Mouse (Mus musculus) forebrain, embryonic 11.5 days (tissue): ENCODE measurements around the gene Trio. TPM values are rescaled to one million over a fixed set of nuclear protein-coding genes. Genes with fewer than 3 reads are reported as not detected.

ENCODE experiments used
- ATAC-seq: fragments of 200-750 bp; cut with Nextera tagmentation; replicated peaks from 2 replicates; pipeline ENCODE4 v1.8.0; 2017; ENCODE audit warnings: moderate TSS enrichment; ENCODE audit not compliant: low FRiP score
- DNase-seq: peaks from one replicate; pipeline ENCODE4 v3.0.0-alpha.2; 2017; ENCODE audit warnings: low spot score
- H3K27ac ChIP-seq: fragments of 300-500 bp; sonication (generic); 2 replicates; pipeline ENCODE4 v1.5.1; 2014; ENCODE audit warnings: low read depth, low read length
- H3K27me3 ChIP-seq: fragments of 300-500 bp; sonication (generic); 2 replicates; pipeline ENCODE4 v1.6.1; 2014; ENCODE audit warnings: mild to moderate bottlenecking, low read length, mixed read lengths; ENCODE audit not compliant: control insufficient read depth, insufficient read depth
- H3K36me3 ChIP-seq: fragments of 300-500 bp; sonication (generic); 2 replicates; pipeline ENCODE4 v1.6.1; 2014; ENCODE audit warnings: mild to moderate bottlenecking, low read length, moderate library complexity, mixed read lengths; ENCODE audit not compliant: control insufficient read depth, insufficient read depth
- H3K4me1 ChIP-seq: fragments of 300-500 bp; sonication (generic); replicated peaks from 2 replicates; pipeline ENCODE4 v1.6.1; 2014; ENCODE audit warnings: low read length, mixed read lengths; ENCODE audit not compliant: control insufficient read depth, insufficient read depth
- H3K4me2 ChIP-seq: fragments of 300-500 bp; sonication (generic); 2 replicates; pipeline ENCODE4 v1.6.1; 2014; ENCODE audit warnings: low read depth, mild to moderate bottlenecking, low read length, moderate library complexity, mixed read lengths; ENCODE audit not compliant: severe bottlenecking
- H3K4me3 ChIP-seq: fragments of 300-500 bp; sonication (generic); 2 replicates; pipeline ENCODE4 v1.5.1; 2014; ENCODE audit warnings: low read depth, low read length
- H3K9ac ChIP-seq: fragments of 300-500 bp; sonication (generic); 2 replicates; pipeline ENCODE4 v1.6.1; 2014; ENCODE audit warnings: low read length
- H3K9me3 ChIP-seq: fragments of 300-500 bp; sonication (generic); 2 replicates; pipeline ENCODE4 v1.6.1; 2016; ENCODE audit warnings: low read length, mixed read lengths; ENCODE audit not compliant: control insufficient read depth
- WGBS: fragments of 180-500 bp; shearing (Covaris S2); extraction: QIAGEN DNeasy Blood & Tissue Kit; methylation state at CpG from one replicate; pipeline ENCODE4 v1.1.7; 2014; 5-methylcytosine and 5-hydroxymethylcytosine counted together
- polyA plus RNA-seq: library from polyadenylated mRNA; unstranded; fragments of >200 nt; fragmentation: Nextera tagmentation; extraction: Ambion mirVana; gene quantifications from 2 replicates; pipeline ENCODE4 v1.2.1, GENCODE M21; 2014

The Trio gene
- polyA plus RNA-seq, 1 experiment from 2014 or later: 41.8 TPM

- WGBS: 92% methylated on average over 3 of the region's 3 CpGs
- no peak overlapping the region for H3K4me3 ChIP-seq
- no peaks in the 10 kb centered on the region for H3K27me3 ChIP-seq
- H3K9me3 ChIP-seq: no peaks in the 10 kb centered on the region
- H3K4me1 ChIP-seq: no peaks in the 10 kb centered on the region
- no peak overlapping the region for H3K4me2 ChIP-seq
- no peak overlapping the region for H3K27ac ChIP-seq
- no peak overlapping the region for H3K9ac ChIP-seq
- no peaks in the 10 kb centered on the region for H3K36me3 ChIP-seq
- ATAC-seq (no peak), DNase-seq (no peak)
Observed at GRCm38 (mm10) chr15:27708499-27708898, 317.1 kb downstream of the Trio start.

GRCm38 (mm10) chr15:27702972-27703313 lies 322.7 kb downstream of the Trio start:
- Histone ChIP-seq H3K9ac (no peak overlapping the region; the same call in 1 of the 2 replicates), H3K4me3 (no peak overlapping the region), H3K27me3 (no peaks in the 10 kb centered on the region), H3K4me2 (no peak overlapping the region), H3K4me1 (peaks cover 3% of the 10 kb centered on the region; the same call in 1 of the 2 replicates), H3K36me3 (no peaks in the 10 kb centered on the region), H3K27ac (no peak overlapping the region), H3K9me3 (no peaks in the 10 kb centered on the region)
- no peak for DNase-seq
- WGBS: 22% methylated on average over 1 of the region's 1 CpGs
- ATAC-seq: no peak

GRCm38 (mm10) chr15:27702031-27702971 lies 323.3 kb downstream of the Trio start:
- no peak for DNase-seq
- Histone ChIP-seq H3K4me3 (no peak overlapping the region), H3K4me1 (peaks cover 3% of the 10 kb centered on the region; the same call in 1 of the 2 replicates), H3K9ac (no peak overlapping the region; the same call in 1 of the 2 replicates), H3K27me3 (no peaks in the 10 kb centered on the region), H3K27ac (no peak overlapping the region), H3K36me3 (no peaks in the 10 kb centered on the region), H3K4me2 (no peak overlapping the region), H3K9me3 (no peaks in the 10 kb centered on the region)
- 45% methylated on average over 11 of the region's 11 CpGs for WGBS
- ATAC-seq: no peak

- no peaks in the 10 kb centered on the region for H3K9me3 ChIP-seq
- H3K9ac ChIP-seq: no peak overlapping the region
- DNase-seq: no peak
- peaks cover 2% of the 10 kb centered on the region; the same call in 1 of the 2 replicates for H3K4me1 ChIP-seq
- H3K4me2 ChIP-seq: no peak overlapping the region
- no peaks in the 10 kb centered on the region for H3K36me3 ChIP-seq
- 90% methylated on average over 5 of the region's 5 CpGs for WGBS
- no peak overlapping the region for H3K27ac ChIP-seq
- no peak overlapping the region for H3K4me3 ChIP-seq
- no peak for ATAC-seq
- no peaks in the 10 kb centered on the region for H3K27me3 ChIP-seq
Observed at GRCm38 (mm10) chr15:27697632-27698031, 328.0 kb downstream of the Trio start.

GRCm38 (mm10) chr15:27693235-27693634 lies 332.4 kb downstream of the Trio start:
- ATAC-seq (no peak), DNase-seq (no peak)
- H3K4me3 ChIP-seq: no peak overlapping the region
- no peaks in the 10 kb centered on the region for H3K36me3 ChIP-seq
- no peaks in the 10 kb centered on the region for H3K4me1 ChIP-seq
- no peaks in the 10 kb centered on the region for H3K9me3 ChIP-seq
- 94% methylated on average over 10 of the region's 10 CpGs for WGBS
- H3K9ac ChIP-seq: no peak overlapping the region
- H3K27me3 ChIP-seq: no peaks in the 10 kb centered on the region
- no peak overlapping the region for H3K4me2 ChIP-seq
- H3K27ac ChIP-seq: no peak overlapping the region

- no peaks in the 10 kb centered on the region for H3K4me1 ChIP-seq
- ATAC-seq (no peak), DNase-seq (no peak)
- H3K9ac ChIP-seq: no peak overlapping the region
- no peaks in the 10 kb centered on the region for H3K36me3 ChIP-seq
- H3K27ac ChIP-seq: no peak overlapping the region
- H3K9me3 ChIP-seq: no peaks in the 10 kb centered on the region
- H3K27me3 ChIP-seq: no peaks in the 10 kb centered on the region
- WGBS: 74% methylated on average over 7 of the region's 7 CpGs
- H3K4me3 ChIP-seq: no peak overlapping the region
- H3K4me2 ChIP-seq: no peak overlapping the region
Observed at GRCm38 (mm10) chr15:27692161-27692560, 333.5 kb downstream of the Trio start.

- no peaks in the 10 kb centered on the region for H3K4me1 ChIP-seq
- H3K4me3 ChIP-seq: no peak overlapping the region
- ATAC-seq (no peak), DNase-seq (no peak)
- WGBS: 92% methylated on average over 7 of the region's 7 CpGs
- no peaks in the 10 kb centered on the region for H3K9me3 ChIP-seq
- H3K9ac ChIP-seq: no peak overlapping the region
- H3K4me2 ChIP-seq: no peak overlapping the region
- H3K27me3 ChIP-seq: no peaks in the 10 kb centered on the region
- H3K27ac ChIP-seq: no peak overlapping the region
- H3K36me3 ChIP-seq: no peaks in the 10 kb centered on the region
Observed at GRCm38 (mm10) chr15:27691213-27691612, 334.4 kb downstream of the Trio start.

- Histone ChIP-seq H3K27me3 (no peaks in the 10 kb centered on the region), H3K9me3 (no peaks in the 10 kb centered on the region), H3K36me3 (no peaks in the 10 kb centered on the region), H3K27ac (no peak overlapping the region), H3K4me2 (no peak overlapping the region), H3K9ac (no peak overlapping the region), H3K4me1 (no peaks in the 10 kb centered on the region), H3K4me3 (no peak overlapping the region)
- 92% methylated on average over 9 of the region's 9 CpGs for WGBS
- DNase-seq (no peak), ATAC-seq (no peak)
Observed at GRCm38 (mm10) chr15:27688041-27688651, 337.5 kb downstream of the Trio start.
